Mouse (Mus musculus): ENCODE results near the gene Fignl1.

DNA sequence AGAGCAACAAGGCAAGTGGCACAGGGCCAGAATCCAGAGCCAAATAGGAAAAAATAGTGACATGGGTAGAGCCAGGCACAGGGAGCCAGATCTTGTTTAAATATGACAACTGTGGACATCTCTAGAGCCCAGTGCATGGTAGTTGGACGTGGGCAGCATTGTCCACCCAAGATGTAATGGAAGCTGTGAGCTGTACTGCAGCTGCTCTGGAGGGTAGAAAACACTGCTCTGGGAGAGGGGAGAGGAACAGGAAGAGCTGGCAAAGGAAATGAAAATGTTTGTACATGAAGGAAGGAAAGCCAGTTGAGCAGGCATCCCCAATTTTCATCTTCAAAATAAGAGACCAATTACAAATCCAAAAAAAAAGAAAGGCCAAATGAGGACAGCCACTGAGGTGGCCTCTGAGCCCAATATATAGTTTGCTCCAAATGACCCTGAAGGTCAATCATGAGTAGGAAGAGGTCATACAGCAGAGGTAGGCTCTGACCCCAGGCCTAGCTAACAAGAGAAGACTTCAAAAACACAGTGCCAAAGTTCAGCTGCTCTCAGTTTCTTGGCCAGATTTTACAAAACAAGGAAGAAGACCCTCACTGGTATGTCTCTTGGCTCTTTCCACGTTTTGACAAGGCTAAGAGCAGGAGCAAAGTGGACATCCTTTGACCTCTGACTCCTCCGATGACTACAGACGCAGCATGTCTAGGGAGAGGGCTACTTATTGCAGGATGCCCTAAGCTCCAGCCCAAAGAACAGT is 32.5 kb downstream of the Fignl1 start:
- TF ChIP-seq EP300 (IDR thresholded peaks at IDR 0.05; ENCODE audit: low read depth in 1 of 2, low read length in 2 of 2), result no peak
- no peak for TF ChIP-seq BHLHE40 (IDR thresholded peaks at IDR 0.05; ENCODE audit: borderline replicate concordance, low read depth, low read length)
- TF ChIP-seq CTCF (IDR thresholded peaks at IDR 0.05 in 2 of 3, conservative IDR thresholded peaks at IDR 0.05 in 1 of 3; ENCODE audit: control insufficient read depth in 1 of 3, insufficient read depth in 1 of 3, low read depth in 2 of 3, low read length in 3 of 3, poor library complexity in 1 of 3, severe bottlenecking in 1 of 3), result no peak
- TF ChIP-seq E2F4 (IDR thresholded peaks at IDR 0.05; ENCODE audit: borderline replicate concordance, low read depth, low read length), result no peak
- no peak for TF ChIP-seq UBTF (IDR thresholded peaks at IDR 0.05; ENCODE audit: borderline replicate concordance, insufficient read depth, low read depth, low read length)
- TF ChIP-seq ZC3H11A (IDR thresholded peaks at IDR 0.05; ENCODE audit: low read depth, low read length), result no peak
- no peak for TF ChIP-seq POLR2A (IDR thresholded peaks at IDR 0.05; ENCODE audit: control insufficient read depth in 1 of 2, insufficient read depth in 1 of 2, low read depth in 1 of 2, low read length in 2 of 2, poor library complexity in 1 of 2)
- TF ChIP-seq ZMIZ1 (IDR thresholded peaks at IDR 0.05; ENCODE audit: low read depth, low read length), result no peak
- no peak for TF ChIP-seq ZNF384 (IDR thresholded peaks at IDR 0.05; ENCODE audit: low read depth, low read length)
- no peak for TF ChIP-seq MYC (IDR thresholded peaks at IDR 0.05; ENCODE audit: low read depth, low read length)
- TF ChIP-seq TAL1 (IDR thresholded peaks at IDR 0.05; ENCODE audit: low read length), result no peak
- no peak for TF ChIP-seq GATA1 (IDR thresholded peaks at IDR 0.05; ENCODE audit: low read depth, low read length)
